Mouse (Mus musculus) inflammation-experienced regulatory T-cells, adult 6 months (primary cell): ENCODE measurements around the gene Card19. TPM values are rescaled to one million over a fixed set of nuclear protein-coding genes. Genes with fewer than 3 reads are reported as not detected.

ENCODE experiments used
- ATAC-seq: one replicate; pipeline ENCODE4 v1.8.0; 2017
- polyA plus RNA-seq, 3 experiments: library from polyadenylated mRNA; unstranded; fragments of 100-300 nt; shearing (Covaris generic); gene quantifications; one replicate each; pipeline ENCODE4 v1.2.1; 2017

The Card19 gene
- polyA plus RNA-seq, 3 experiments from 2014 or later, result 58.3 to 83.2 (median 61.4) TPM

- ATAC-seq, result no peak
Measured at GRCm38 (mm10) chr13:49170623-49171022, 45.2 kb downstream of the Card19 start.

- ATAC-seq, result no peak
Measured at GRCm38 (mm10) chr13:49169448-49170207, 46.2 kb downstream of the Card19 start.

GRCm38 (mm10) chr13:49167081-49167480 is 48.8 kb downstream of the Card19 start:
- no peak for ATAC-seq

- no peak for ATAC-seq
Measured at GRCm38 (mm10) chr13:49163645-49164044, 52.2 kb downstream of the Card19 start.

- no peak for ATAC-seq
Measured at GRCm38 (mm10) chr13:49162722-49163121, 53.1 kb downstream of the Card19 start.

- ATAC-seq, result no peak
Measured at GRCm38 (mm10) chr13:49161236-49161635, 54.6 kb downstream of the Card19 start.

- no peak for ATAC-seq
Measured at GRCm38 (mm10) chr13:49158040-49158713, 57.7 kb downstream of the Card19 start.

- no peak for ATAC-seq
Measured at GRCm38 (mm10) chr13:49156645-49157044, 59.2 kb downstream of the Card19 start.

GRCm38 (mm10) chr13:49154621-49155020 is 61.2 kb downstream of the Card19 start:
- no peak for ATAC-seq

GRCm38 (mm10) chr13:49154028-49154427 is 61.8 kb downstream of the Card19 start:
- ATAC-seq, result no peak

Other genes with a start within 250 kb of the Card19 start
- gene Fam120a, start 248.0 kb downstream of the Card19 start, polyA plus RNA-seq, result 10 to 100 TPM; 30.1 to 34.4 (median 31.5) TPM
- gene Wnk2, start 68.0 kb downstream of the Card19 start, polyA plus RNA-seq, result not detected
- 10 to 100 TPM; 19.6 to 30.9 (median 29.4) TPM for gene Ninj1, start 28.6 kb downstream of the Card19 start, polyA plus RNA-seq
- gene Susd3, start 32.7 kb upstream of the Card19 start, polyA plus RNA-seq, result 10 to 100 TPM; 62.0 to 95.1 (median 90.5) TPM
- gene Fgd3, start 104.3 kb upstream of the Card19 start, polyA plus RNA-seq, result 10 to 100 TPM; 10.4 to 19.8 (median 16.3) TPM
- gene Bicd2, start 125.5 kb upstream of the Card19 start, polyA plus RNA-seq, result 1 to 10 TPM; 5.8 to 7.1 (median 6.6) TPM
- 1 to 10 TPM; 3.8 to 5.3 (median 4.3) TPM for gene Ippk, start 205.2 kb upstream of the Card19 start, polyA plus RNA-seq